ENCODE assay signal across 9 mouse cellular contexts in the genomic region with DNA sequence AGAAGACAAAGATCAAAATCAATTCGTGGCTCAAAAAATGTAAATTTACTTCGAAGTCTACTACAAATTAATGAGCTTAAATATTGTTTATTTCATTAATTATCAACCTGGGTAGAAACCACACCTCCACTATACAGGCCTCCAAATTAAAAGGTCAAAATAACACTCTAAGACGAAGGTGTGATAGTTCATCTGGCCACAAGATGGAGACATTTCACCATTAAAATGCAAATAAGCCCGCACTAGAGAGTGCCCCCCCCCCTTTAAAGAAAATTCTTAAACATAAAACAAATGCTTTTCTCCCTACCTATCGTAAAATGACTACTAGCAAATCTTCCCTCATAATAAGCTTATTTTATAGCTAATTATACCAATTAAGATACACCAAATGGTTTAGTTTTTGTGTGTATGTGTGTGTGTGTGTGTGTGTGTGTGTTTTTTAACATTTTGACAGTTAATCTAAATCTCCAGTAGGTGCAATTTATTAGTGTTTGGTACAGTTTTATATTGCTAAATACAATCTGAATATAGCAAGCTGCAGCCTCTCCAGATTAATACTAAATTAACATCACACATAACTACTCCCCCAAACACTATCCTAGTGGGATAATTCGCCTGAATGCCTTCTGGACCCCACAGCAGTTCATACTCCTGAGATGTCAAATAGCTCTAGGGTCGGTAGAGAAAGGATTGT. TPM values are rescaled to one million over a fixed set of nuclear protein-coding genes. Genes with fewer than 3 reads are reported as not detected.
DNase-seq lines count a peak whose midpoint lies in the region; ATAC-seq lines count a peak whose summit lies in the region.
"Had no signal": no experiment of that assay in that cellular context is flagged by ENCODE, and none has a peak within 500 bp of the region (broad histone marks: within the 10 kb centered on the region; RNA-seq: fewer than 3 reads in every experiment).

No protein-coding gene starts in this region.

- no peaks in the 10 kb centered on the region for H3K36me3 ChIP-seq in hindbrain, embryonic 12.5 days

- H3K4me1 ChIP-seq in hindbrain, embryonic 12.5 days = no peaks in the 10 kb centered on the region

- DNase-seq in gastrocnemius, adult 18-20 months (ENCODE audit: low spot score) = peak; percentile 10
- no peak for DNase-seq in gastrocnemius, postnatal 36 days
- DNase-seq in 416B (ENCODE audit: low read depth) = peak; percentile 78
- DNase-seq in brain, adult 2 months (ENCODE audit: low read depth, low spot score) = peak; percentile 71
- DNase-seq in mesoderm, embryonic 11.5 days (ENCODE audit: low read depth, low spot score) = peak; percentile 26
- DNase-seq in right cerebral cortex, postnatal 10 days (ENCODE audit: low spot score in 2 of 2) = no peak
- DNase-seq in left cerebral cortex, adult 9 months (ENCODE audit: low spot score in 2 of 2) = no peak

- 21% methylated on average over 7 of the region's 7 CpGs for WGBS in hindbrain, embryonic 12.5 days

- peak; percentile 79 for ATAC-seq in hindbrain, embryonic 12.5 days (ENCODE audit: low FRiP score)

- intact Hi-C loops in gastrocnemius, postnatal 36 days (cut with DNase I) = loop anchor here (5.0 kb wide), 1 partner anchor 730 kb away; no protein-coding TSS in a partner anchor

- no peak overlapping the region for H3K4me3 ChIP-seq in hindbrain, embryonic 12.5 days
- H3K4me3 ChIP-seq: myocyte had no signal

- H3K27ac ChIP-seq in hindbrain, embryonic 12.5 days = no peak overlapping the region

- H3K27me3 ChIP-seq in hindbrain, embryonic 12.5 days = no peaks in the 10 kb centered on the region

- H3K9ac ChIP-seq in hindbrain, embryonic 12.5 days = no peak overlapping the region

- H3K9me3 ChIP-seq in hindbrain, embryonic 12.5 days (replicated peaks) = no peaks in the 10 kb centered on the region

- no peak overlapping the region for H3K4me2 ChIP-seq in hindbrain, embryonic 12.5 days (replicated peaks)

RNA-seq across cellular contexts. Expression of gene Plscr5, which starts 45.0 kb away (rescaled TPM):
- not detected for total RNA-seq in gastrocnemius, adult 18-20 months (2021)
- not detected for total RNA-seq in gastrocnemius, postnatal 36 days (2021)
- not detected in 2 replicates for polyA plus RNA-seq in hindbrain, embryonic 12.5 days (2016; fragmentation: Nextera tagmentation; extraction: Ambion mirVana)
- polyA plus RNA-seq: myocyte had no signal

Comparison
In these comparisons a context has a peak if more than half of its experiments do, and no peak if none do; other contexts are left out.
1. DNase-seq: peak in gastrocnemius, adult 18-20 months (single experiment), 416B (single experiment), brain, adult 2 months (single experiment) and mesoderm, embryonic 11.5 days (single experiment); none in gastrocnemius, postnatal 36 days (0 of 2), right cerebral cortex, postnatal 10 days (0 of 2) and left cerebral cortex, adult 9 months (0 of 2).